Mouse (Mus musculus): ENCODE measurements around the gene Gfi1b. TPM values are rescaled to one million over a fixed set of nuclear protein-coding genes. Genes with fewer than 3 reads are reported as not detected.

Gene Gfi1b
- polyA plus RNA-seq, 1 experiment: not detected

DNA sequence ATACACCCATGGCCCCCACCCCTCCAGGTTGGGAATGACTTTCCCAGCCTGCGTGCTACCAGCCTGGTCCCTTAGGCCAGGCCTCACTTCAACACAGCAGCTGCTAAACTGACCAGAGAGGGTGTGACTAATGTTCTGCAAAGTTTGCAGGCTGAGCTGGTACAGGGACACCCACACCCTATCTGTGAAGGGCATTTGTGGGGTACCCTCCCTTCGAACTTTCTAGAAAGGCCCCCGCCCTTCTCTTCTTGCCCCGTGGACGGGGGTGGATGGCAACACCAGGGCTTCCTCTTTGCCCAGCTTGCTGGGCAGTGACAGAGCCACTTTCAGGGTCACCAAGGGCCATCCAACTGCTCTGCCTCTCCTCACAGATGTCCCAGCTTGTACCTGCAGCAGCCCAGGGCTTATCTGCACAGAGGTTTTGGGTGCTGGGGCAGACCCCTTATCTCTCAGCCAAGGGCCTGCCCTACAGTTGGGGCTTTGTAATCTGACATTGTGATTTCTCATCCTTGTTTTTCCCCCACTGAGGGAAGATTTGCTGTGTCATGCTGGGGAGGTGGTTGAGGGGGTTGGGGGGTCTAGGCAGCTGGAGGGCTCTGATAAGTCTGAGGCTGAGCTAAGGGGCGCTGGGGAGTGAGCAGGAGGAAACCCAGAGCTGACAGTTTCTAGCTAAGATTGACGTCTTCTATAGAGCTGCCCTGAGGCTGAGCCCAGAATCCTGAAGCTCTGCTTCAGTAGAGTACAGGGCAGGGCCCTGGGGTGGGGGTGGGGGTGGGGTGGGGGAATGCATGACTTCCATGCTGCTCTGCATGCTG lies 23.8 kb downstream of the Gfi1b start:
- H3K4me1 ChIP-seq (ENCODE audit: control insufficient read depth, insufficient read depth, low read length): no peaks in the 10 kb centered on the region
- no peak overlapping the region for H3K27ac ChIP-seq (ENCODE audit: insufficient read depth, low read depth, low read length)
- H3K4me3 ChIP-seq (ENCODE audit: insufficient read depth, low read depth, low read length): no peak overlapping the region
- 92% methylated on average over 7 of the region's 7 CpGs for WGBS
- TF ChIP-seq CTCF (IDR thresholded peaks at IDR 0.05; ENCODE audit: insufficient read depth, low read depth, low read length) (no peak), POLR2A (IDR thresholded peaks at IDR 0.05; ENCODE audit: insufficient read depth, low read depth, low read length) (no peak)

DNA sequence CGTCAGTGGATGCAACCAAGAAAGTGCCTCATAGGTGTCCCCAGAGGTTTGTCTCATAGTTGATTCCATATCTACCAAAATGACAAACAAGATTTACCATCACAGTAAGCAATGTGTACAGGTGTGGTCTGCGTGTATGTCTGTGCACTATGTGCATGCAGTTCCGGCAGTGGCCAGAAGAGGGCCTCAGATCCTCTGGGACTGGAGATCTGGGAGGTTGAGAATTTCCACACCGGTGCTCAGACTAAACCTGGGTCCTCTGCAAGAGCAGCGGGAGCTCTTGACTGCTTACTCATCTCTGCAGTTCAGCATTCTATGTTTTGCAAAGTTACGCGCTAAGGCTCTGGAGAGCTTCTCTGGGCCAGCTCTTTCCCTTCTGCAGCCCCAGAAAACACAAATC lies 24.8 kb downstream of the Gfi1b start:
- 91% methylated on average over 7 of the region's 7 CpGs for WGBS
- no peak overlapping the region for H3K4me3 ChIP-seq (ENCODE audit: insufficient read depth, low read depth, low read length)
- no peak for TF ChIP-seq POLR2A (IDR thresholded peaks at IDR 0.05; ENCODE audit: insufficient read depth, low read depth, low read length)
- TF ChIP-seq CTCF (IDR thresholded peaks at IDR 0.05; ENCODE audit: insufficient read depth, low read depth, low read length): no peak
- no peaks in the 10 kb centered on the region for H3K4me1 ChIP-seq (ENCODE audit: control insufficient read depth, insufficient read depth, low read length)
- no peak overlapping the region for H3K27ac ChIP-seq (ENCODE audit: insufficient read depth, low read depth, low read length)

DNA sequence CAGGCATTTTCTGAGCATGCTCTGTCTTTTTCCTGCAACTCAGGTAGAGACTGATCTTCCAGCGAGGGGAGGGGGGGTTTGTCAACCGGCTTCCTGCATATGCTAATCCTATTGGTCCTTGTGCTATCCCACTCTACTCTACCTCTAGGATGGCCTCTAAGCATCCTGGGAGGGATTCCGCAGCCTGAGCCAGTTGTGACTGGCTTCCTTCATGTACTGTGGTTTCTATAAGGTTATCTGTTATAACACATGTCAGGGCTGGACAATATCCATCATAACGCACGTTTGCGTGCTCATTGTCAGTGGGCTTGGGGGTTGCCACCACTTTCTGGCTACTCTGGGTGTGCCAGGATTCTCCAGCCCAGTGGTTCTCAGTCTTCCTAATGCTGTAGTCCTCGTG lies 25.8 kb downstream of the Gfi1b start:
- Histone ChIP-seq H3K4me3 (ENCODE audit: insufficient read depth, low read depth, low read length) (no peak overlapping the region), H3K4me1 (ENCODE audit: control insufficient read depth, insufficient read depth, low read length) (no peaks in the 10 kb centered on the region), H3K27ac (ENCODE audit: insufficient read depth, low read depth, low read length) (no peak overlapping the region)
- WGBS: 87% methylated on average over 7 of the region's 7 CpGs
- TF ChIP-seq POLR2A (IDR thresholded peaks at IDR 0.05; ENCODE audit: insufficient read depth, low read depth, low read length) (no peak), CTCF (IDR thresholded peaks at IDR 0.05; ENCODE audit: insufficient read depth, low read depth, low read length) (no peak)

DNA sequence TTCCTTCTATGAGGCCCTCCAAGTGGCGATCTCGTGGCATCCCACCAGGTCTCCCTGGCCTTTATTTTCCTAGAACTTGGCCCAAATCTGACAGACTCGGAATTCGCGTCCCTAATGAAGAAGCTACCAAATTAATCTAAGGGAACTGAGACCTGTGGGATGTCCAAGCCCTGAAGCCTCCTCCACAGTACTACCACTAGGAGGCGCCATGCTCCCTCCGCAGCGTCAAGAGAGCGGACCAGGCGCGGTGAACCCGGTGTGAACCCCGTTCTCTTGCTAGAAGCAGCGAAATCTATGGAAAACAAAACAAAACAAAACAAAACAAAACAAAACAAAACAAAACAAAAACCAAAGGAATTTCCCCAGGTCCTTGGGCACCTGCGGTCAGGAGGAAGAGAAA lies 29.0 kb downstream of the Gfi1b start:
- no peak overlapping the region for H3K4me3 ChIP-seq (ENCODE audit: insufficient read depth, low read depth, low read length)
- WGBS: 10% methylated on average over 15 of the region's 15 CpGs
- no peak overlapping the region for H3K27ac ChIP-seq (ENCODE audit: insufficient read depth, low read depth, low read length)
- no peaks in the 10 kb centered on the region for H3K4me1 ChIP-seq (ENCODE audit: control insufficient read depth, insufficient read depth, low read length)
- TF ChIP-seq CTCF (IDR thresholded peaks at IDR 0.05; ENCODE audit: insufficient read depth, low read depth, low read length) (peak; percentile 31; the same call in 1 of the 2 replicates), POLR2A (IDR thresholded peaks at IDR 0.05; ENCODE audit: insufficient read depth, low read depth, low read length) (no peak)

DNA sequence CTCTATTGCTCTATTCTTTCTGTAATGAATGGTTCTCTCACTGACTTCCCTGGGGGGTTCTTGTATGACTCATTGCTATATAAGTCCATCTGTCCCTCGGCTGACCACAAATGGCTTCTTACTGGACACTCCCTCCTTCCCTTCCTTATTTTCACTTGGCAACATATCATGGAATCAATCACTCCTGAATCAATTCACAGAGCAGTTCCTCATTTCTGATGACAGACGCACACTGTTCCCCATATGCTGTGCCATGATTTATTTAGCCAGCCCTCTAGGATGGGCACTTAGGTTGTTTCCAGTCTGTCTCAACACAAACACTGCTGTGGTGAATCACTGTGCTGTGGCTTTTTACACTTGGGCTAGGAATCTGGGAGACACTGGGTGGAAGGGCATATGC lies 30.3 kb downstream of the Gfi1b start:
- 61% methylated on average over 2 of the region's 2 CpGs for WGBS
- no peak for TF ChIP-seq CTCF (IDR thresholded peaks at IDR 0.05; ENCODE audit: insufficient read depth, low read depth, low read length)
- no peak for TF ChIP-seq POLR2A (IDR thresholded peaks at IDR 0.05; ENCODE audit: insufficient read depth, low read depth, low read length)
- H3K4me3 ChIP-seq (ENCODE audit: insufficient read depth, low read depth, low read length): no peak overlapping the region
- no peaks in the 10 kb centered on the region for H3K4me1 ChIP-seq (ENCODE audit: control insufficient read depth, insufficient read depth, low read length)
- no peak overlapping the region for H3K27ac ChIP-seq (ENCODE audit: insufficient read depth, low read depth, low read length)

DNA sequence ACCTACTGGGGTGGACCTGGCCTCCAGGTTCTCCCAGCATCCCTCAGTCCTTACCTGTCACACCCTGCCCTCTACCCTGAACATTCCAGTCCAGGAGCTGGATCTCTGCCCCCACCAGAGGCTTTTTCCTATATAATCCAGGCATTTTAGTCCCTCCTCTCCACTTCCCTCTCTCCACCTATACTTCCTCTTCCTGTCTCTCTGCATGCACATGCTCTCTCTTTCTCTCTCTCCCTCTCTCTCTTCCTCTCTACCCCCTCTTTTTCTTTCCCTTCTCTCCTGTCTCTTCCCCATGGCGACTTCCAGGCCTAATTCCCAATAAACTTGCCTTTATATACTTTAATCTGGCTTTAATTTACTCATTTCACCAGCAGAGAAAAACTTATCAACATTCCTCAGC lies 33.2 kb downstream of the Gfi1b start:
- 46% methylated on average over 1 of the region's 1 CpGs for WGBS
- H3K4me1 ChIP-seq (ENCODE audit: control insufficient read depth, insufficient read depth, low read length): no peaks in the 10 kb centered on the region
- H3K27ac ChIP-seq (ENCODE audit: insufficient read depth, low read depth, low read length): no peak overlapping the region
- H3K4me3 ChIP-seq (ENCODE audit: insufficient read depth, low read depth, low read length): no peak overlapping the region
- TF ChIP-seq CTCF (IDR thresholded peaks at IDR 0.05; ENCODE audit: insufficient read depth, low read depth, low read length) (no peak), POLR2A (IDR thresholded peaks at IDR 0.05; ENCODE audit: insufficient read depth, low read depth, low read length) (no peak)

DNA sequence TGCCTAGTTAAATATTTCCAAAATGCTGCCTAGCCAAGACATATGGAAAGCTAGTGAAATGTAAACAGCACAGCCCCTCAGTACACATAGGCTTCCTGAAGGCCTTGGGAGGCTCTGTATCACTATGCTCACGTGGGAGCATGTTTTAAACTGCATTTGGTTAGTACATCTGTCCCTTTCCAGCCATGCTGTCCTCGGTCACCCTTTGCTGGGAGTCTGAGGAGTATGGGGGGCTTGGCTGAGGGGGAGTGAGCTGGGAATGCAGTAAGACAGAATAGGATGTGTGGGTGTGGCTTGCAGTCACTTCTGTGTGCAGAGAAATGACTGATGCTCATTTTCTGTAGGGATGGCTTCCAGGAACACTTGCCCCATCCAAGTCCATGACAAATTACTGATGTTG lies 36.1 kb downstream of the Gfi1b start:
- TF ChIP-seq CTCF (IDR thresholded peaks at IDR 0.05; ENCODE audit: insufficient read depth, low read depth, low read length) (no peak), POLR2A (IDR thresholded peaks at IDR 0.05; ENCODE audit: insufficient read depth, low read depth, low read length) (no peak)
- 47% methylated on average over 2 of the region's 2 CpGs for WGBS
- no peaks in the 10 kb centered on the region for H3K4me1 ChIP-seq (ENCODE audit: control insufficient read depth, insufficient read depth, low read length)

DNA sequence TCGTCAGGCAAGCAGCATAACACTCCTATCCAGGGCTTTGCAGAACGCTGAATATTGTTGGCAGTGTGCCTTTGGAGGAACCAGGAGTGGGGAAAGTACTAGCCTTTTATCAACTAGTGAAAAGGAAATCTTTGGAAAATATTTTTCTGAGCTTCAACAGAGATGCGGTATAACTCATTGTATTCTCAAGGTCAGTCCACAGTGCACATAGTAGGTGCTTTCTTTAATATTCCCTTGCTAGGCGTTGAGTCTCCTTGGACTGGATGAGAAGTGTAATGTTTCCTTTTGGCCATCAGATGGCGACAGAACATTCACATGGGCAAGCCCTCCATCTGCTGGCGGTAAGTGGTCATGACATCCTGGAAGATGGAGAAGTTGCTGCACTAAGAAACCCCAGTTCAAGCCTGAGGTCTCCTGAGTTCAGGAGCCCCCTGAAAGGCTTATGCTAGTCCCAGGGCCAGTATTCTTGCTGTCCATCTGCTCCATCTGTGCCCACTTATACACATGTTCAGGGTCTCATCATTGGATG lies 36.7 kb downstream of the Gfi1b start:
- Histone ChIP-seq H3K27ac (ENCODE audit: insufficient read depth, low read depth, low read length) (no peak overlapping the region), H3K4me1 (ENCODE audit: control insufficient read depth, insufficient read depth, low read length) (no peaks in the 10 kb centered on the region), H3K4me3 (ENCODE audit: insufficient read depth, low read depth, low read length) (no peak overlapping the region)
- no peak for TF ChIP-seq POLR2A (IDR thresholded peaks at IDR 0.05; ENCODE audit: insufficient read depth, low read depth, low read length)
- peak; percentile 80 for TF ChIP-seq CTCF (IDR thresholded peaks at IDR 0.05; ENCODE audit: insufficient read depth, low read depth, low read length)
- 12% methylated on average over 6 of the region's 6 CpGs for WGBS

More for the DNA sequence above, 36.1 kb downstream of the Gfi1b start:
- H3K4me3 ChIP-seq (ENCODE audit: insufficient read depth, low read depth, low read length): no peak overlapping the region
- H3K27ac ChIP-seq (ENCODE audit: insufficient read depth, low read depth, low read length): no peak overlapping the region

DNA sequence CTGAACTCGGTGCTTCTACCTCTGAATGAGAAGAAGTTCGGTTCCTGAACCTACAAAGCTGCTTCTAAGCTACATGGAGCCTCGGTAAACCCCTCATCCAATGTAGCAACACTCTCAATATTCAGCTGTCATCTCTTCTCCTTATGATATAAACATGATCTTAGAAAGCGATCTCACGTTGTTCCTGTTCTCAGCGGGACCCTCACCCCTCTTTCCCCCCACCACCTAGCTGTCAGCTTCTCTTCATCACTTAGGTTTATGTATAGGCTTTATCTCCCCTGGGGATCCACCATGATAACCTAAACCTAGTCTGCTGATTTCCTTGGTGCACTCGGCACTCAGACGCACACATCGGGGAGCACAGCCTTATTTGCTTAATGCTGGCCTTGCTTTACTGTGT lies 38.1 kb downstream of the Gfi1b start, which contains the start of gene Gtf3c5:
TSS of gene Gtf3c5 (minus strand) at position 101 of the 400 bp plus-strand sequence.
- H3K4me1 ChIP-seq (ENCODE audit: control insufficient read depth, insufficient read depth, low read length): no peaks in the 10 kb centered on the region
- 77% methylated on average over 9 of the region's 9 CpGs for WGBS
- H3K27ac ChIP-seq (ENCODE audit: insufficient read depth, low read depth, low read length): peak within 1 kb of the TSS; percentile 86
- peak within 1 kb of the TSS; percentile 96 for H3K4me3 ChIP-seq (ENCODE audit: insufficient read depth, low read depth, low read length)
- TF ChIP-seq CTCF (IDR thresholded peaks at IDR 0.05; ENCODE audit: insufficient read depth, low read depth, low read length) (no peak), POLR2A (IDR thresholded peaks at IDR 0.05; ENCODE audit: insufficient read depth, low read depth, low read length) (no peak)

Data from olfactory bulb, adult 2 months (tissue).